Mouse (Mus musculus) embryonic facial prominence, embryonic 12.5 days (tissue): ENCODE measurements at regions not wholly inside any gene's neighbourhood (a gene's known extent, or its start where the extent isn't known, plus 50 kb on each side); places are given as distances from the start of the nearest gene placed in this dataset.

ENCODE experiments used
- ATAC-seq: fragments of 200-750 bp; cut with Nextera tagmentation; 2 replicates; pipeline ENCODE4 v1.8.0; 2017; ENCODE audit not compliant: insufficient number of reproducible peaks, insufficient read depth, low FRiP score, low TSS enrichment
- H3K27ac ChIP-seq: fragments of 300-500 bp; sonication (generic); 2 replicates; pipeline ENCODE4 v1.5.1; 2016; ENCODE audit warnings: mild to moderate bottlenecking
- H3K27me3 ChIP-seq: fragments of 300-500 bp; sonication (generic); 2 replicates; pipeline ENCODE4 v1.6.1; 2016; ENCODE audit warnings: mild to moderate bottlenecking, moderate library complexity
- H3K36me3 ChIP-seq: fragments of 300-500 bp; sonication (generic); 2 replicates; pipeline ENCODE4 v1.6.1; 2016; ENCODE audit warnings: mild to moderate bottlenecking
- H3K4me1 ChIP-seq: fragments of 300-500 bp; sonication (generic); 2 replicates; pipeline ENCODE4 v1.6.1; 2016
- H3K4me2 ChIP-seq: fragments of 300-500 bp; sonication (generic); replicated peaks from 2 replicates; pipeline ENCODE4 v1.6.1; 2016; ENCODE audit warnings: mild to moderate bottlenecking, moderate library complexity
- H3K4me3 ChIP-seq: fragments of 300-500 bp; sonication (generic); 2 replicates; pipeline ENCODE4 v1.5.1; 2016; ENCODE audit warnings: mild to moderate bottlenecking
- H3K9ac ChIP-seq: fragments of 300-500 bp; sonication (generic); 2 replicates; pipeline ENCODE4 v1.6.1; 2016; ENCODE audit warnings: mild to moderate bottlenecking, moderate library complexity
- H3K9me3 ChIP-seq: fragments of 300-500 bp; sonication (generic); 2 replicates; pipeline ENCODE4 v1.6.1; 2016; ENCODE audit warnings: mild to moderate bottlenecking, moderate library complexity
- WGBS: fragments of 180-500 bp; shearing (Covaris S2); methylation state at CpG from one replicate; pipeline ENCODE4 v1.1.7; 2016; 5-methylcytosine and 5-hydroxymethylcytosine counted together

- no peak for ATAC-seq
- H3K9ac ChIP-seq, result no peak overlapping the region
- H3K36me3 ChIP-seq, result no peaks in the 10 kb centered on the region
These were observed 299.6 kb upstream of the Kif18a start for GRCm38 (mm10) chr2:108980921-108981320.

DNA sequence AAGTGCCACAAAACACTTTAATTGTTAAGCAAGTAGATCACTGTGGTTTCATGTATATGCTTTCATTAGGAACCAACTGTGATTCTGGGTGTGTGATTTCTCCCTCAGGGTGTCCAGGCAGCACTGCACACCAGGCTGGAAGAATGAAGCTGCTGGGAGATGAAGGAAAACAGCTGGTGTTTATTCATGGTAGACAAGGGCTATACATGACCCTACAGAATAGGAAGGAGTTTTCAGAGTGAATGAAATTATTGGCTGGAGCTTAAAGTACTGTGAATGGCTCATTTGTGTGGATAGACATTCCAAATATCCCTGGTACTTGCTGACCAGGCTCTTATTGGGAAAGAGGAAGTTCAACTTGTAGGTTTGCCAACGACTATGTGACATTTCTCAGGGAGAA, 264.3 kb upstream of the Kif18a start:
- peaks cover 8% of the 10 kb centered on the region; the same call in 1 of the 2 replicates for H3K4me1 ChIP-seq
- no peak overlapping the region for H3K4me2 ChIP-seq
- 40% methylated on average over 1 of the region's 1 CpGs for WGBS
- no peak for ATAC-seq
- H3K9ac ChIP-seq, result no peak overlapping the region
- H3K27ac ChIP-seq, result no peak overlapping the region
- H3K9me3 ChIP-seq, result no peaks in the 10 kb centered on the region
- H3K36me3 ChIP-seq, result no peaks in the 10 kb centered on the region
- no peak overlapping the region for H3K4me3 ChIP-seq
- no peaks in the 10 kb centered on the region for H3K27me3 ChIP-seq

More at GRCm38 (mm10) chr2:108980921-108981320, 299.6 kb upstream of the Kif18a start:
- 88% methylated on average over 5 of the region's 5 CpGs for WGBS
- H3K27ac ChIP-seq, result no peak overlapping the region
- no peaks in the 10 kb centered on the region for H3K9me3 ChIP-seq
- H3K27me3 ChIP-seq, result no peaks in the 10 kb centered on the region
- H3K4me1 ChIP-seq, result no peaks in the 10 kb centered on the region
- no peak overlapping the region for H3K4me3 ChIP-seq
- no peak overlapping the region for H3K4me2 ChIP-seq

- no peak overlapping the region for H3K27ac ChIP-seq
- no peaks in the 10 kb centered on the region for H3K27me3 ChIP-seq
- ATAC-seq, result peak; percentile 91
- no peak overlapping the region for H3K9ac ChIP-seq
- no peaks in the 10 kb centered on the region for H3K9me3 ChIP-seq
- WGBS, result 35% methylated on average over 1 of the region's 1 CpGs
- no peak overlapping the region for H3K4me3 ChIP-seq
- no peaks in the 10 kb centered on the region for H3K36me3 ChIP-seq
- no peak overlapping the region for H3K4me2 ChIP-seq
- peaks cover 8% of the 10 kb centered on the region; the same call in 1 of the 2 replicates for H3K4me1 ChIP-seq
These were observed 263.4 kb upstream of the Kif18a start for GRCm38 (mm10) chr2:109017018-109017707.

- H3K27me3 ChIP-seq, result no peaks in the 10 kb centered on the region
- no peak overlapping the region for H3K4me2 ChIP-seq
- no peak overlapping the region for H3K9ac ChIP-seq
- no peaks in the 10 kb centered on the region for H3K36me3 ChIP-seq
- H3K27ac ChIP-seq, result no peak overlapping the region
- H3K4me3 ChIP-seq, result no peak overlapping the region
- ATAC-seq, result no peak
- no peaks in the 10 kb centered on the region for H3K9me3 ChIP-seq
- no peaks in the 10 kb centered on the region for H3K4me1 ChIP-seq
- 74% methylated on average over 6 of the region's 6 CpGs for WGBS
These were observed 242.3 kb upstream of the Kif18a start for GRCm38 (mm10) chr2:109038131-109038695.
